Mouse (Mus musculus) lung, postnatal 14 days (tissue): ENCODE measurements around the gene Stard3.

Experiments used
- DNase-seq: peaks from one replicate; pipeline ENCODE4 v3.0.0; 2021

Gene Stard3

GRCm38 (mm10) chr11:98329081-98329959, 28.8 kb upstream of the Stard3 start, which contains the start of gene Neurod2:
TSS of gene Neurod2 (minus strand) at chr11:98329648.
- DNase-seq, result no peak

GRCm38 (mm10) chr11:98329960-98330744, 28.0 kb upstream of the Stard3 start:
- no peak for DNase-seq

- no peak for DNase-seq
These were observed 27.4 kb upstream of the Stard3 start for GRCm38 (mm10) chr11:98330745-98331204.

- no peak for DNase-seq
These were observed 26.8 kb upstream of the Stard3 start for GRCm38 (mm10) chr11:98331401-98331800.

- DNase-seq, result no peak
These were observed 26.0 kb upstream of the Stard3 start for GRCm38 (mm10) chr11:98332186-98332585.

GRCm38 (mm10) chr11:98332841-98333240, 25.3 kb upstream of the Stard3 start:
- DNase-seq, result no peak

GRCm38 (mm10) chr11:98333263-98333696, 24.9 kb upstream of the Stard3 start:
- no peak for DNase-seq

GRCm38 (mm10) chr11:98333981-98334741, 24.0 kb upstream of the Stard3 start:
- no peak for DNase-seq

GRCm38 (mm10) chr11:98335250-98335649, 22.9 kb upstream of the Stard3 start:
- no peak for DNase-seq

GRCm38 (mm10) chr11:98336245-98337107, 21.7 kb upstream of the Stard3 start:
- DNase-seq, result no peak

GRCm38 (mm10) chr11:98338507-98338961, 19.6 kb upstream of the Stard3 start:
- peak; percentile 62 for DNase-seq

GRCm38 (mm10) chr11:98339071-98339501, 19.1 kb upstream of the Stard3 start:
- DNase-seq, result no peak

- no peak for DNase-seq
These were observed 18.4 kb upstream of the Stard3 start for GRCm38 (mm10) chr11:98339679-98340287.

- DNase-seq, result no peak
These were observed 17.6 kb upstream of the Stard3 start for GRCm38 (mm10) chr11:98340597-98340996.

- DNase-seq, result no peak
These were observed 17.0 kb upstream of the Stard3 start for GRCm38 (mm10) chr11:98341174-98341573.

- DNase-seq, result peak; percentile 96
These were observed 15.9 kb upstream of the Stard3 start for GRCm38 (mm10) chr11:98342000-98342945.

- DNase-seq, result peak; percentile 86
These were observed 12.9 kb upstream of the Stard3 start for GRCm38 (mm10) chr11:98345253-98345652.

- DNase-seq, result no peak
These were observed 12.0 kb upstream of the Stard3 start for GRCm38 (mm10) chr11:98346168-98346567.

GRCm38 (mm10) chr11:98347385-98348082, 10.6 kb upstream of the Stard3 start:
- DNase-seq, result peak; percentile 24
